Comparison of ENCODE assay signal across 25 mouse cellular contexts in genomic region chr11:6048208-6048607, GRCm38 (mm10).
"Had no signal": no experiment of that assay in that cellular context is flagged by ENCODE, and none has a peak within 500 bp of the region (broad histone marks: within the 10 kb centered on the region; RNA-seq: fewer than 3 reads in every experiment).

No protein-coding gene starts in this region.

- H3K4me3 ChIP-seq: heart, adult 2 months; heart, embryonic 13.5 days; heart, embryonic 15.5 days; hindbrain, embryonic 10.5 days; hindbrain, embryonic 12.5 days; kidney, embryonic 15.5 days; left cerebral cortex, adult 2 months; limb, embryonic 10.5 days; limb, embryonic 12.5 days; liver, embryonic 13.5 days had no signal

- H3K36me3 ChIP-seq: heart, embryonic 13.5 days; heart, embryonic 15.5 days; hindbrain, embryonic 10.5 days; hindbrain, embryonic 12.5 days; kidney, embryonic 15.5 days; limb, embryonic 10.5 days; limb, embryonic 12.5 days; liver, embryonic 13.5 days had no signal

- ATAC-seq: hindbrain, embryonic 16.5 days; intestine, embryonic 16.5 days had no signal

- H3K27me3 ChIP-seq: heart, embryonic 13.5 days; hindbrain, embryonic 12.5 days; limb, embryonic 12.5 days; liver, embryonic 13.5 days had no signal

- H3K4me1 ChIP-seq: heart, embryonic 13.5 days; heart, embryonic 15.5 days; hindbrain, embryonic 12.5 days; kidney, embryonic 15.5 days; limb, embryonic 10.5 days; limb, embryonic 12.5 days; liver, embryonic 13.5 days had no signal

- DNase-seq: gastrocnemius, postnatal 14 days; gastrocnemius, postnatal 36 days; heart, adult 11 months; heart, adult 2 months; heart, postnatal 14 days; heart, postnatal 36 days; kidney, adult 11 months; kidney, adult 2 months; kidney, adult 9 months; kidney, postnatal 14 days; kidney, postnatal 36 days; liver; liver, embryonic 13.5 days had no signal

- H3K27ac ChIP-seq: heart, adult 2 months; heart, embryonic 13.5 days; heart, embryonic 15.5 days; hindbrain, embryonic 10.5 days; hindbrain, embryonic 12.5 days; hindbrain, embryonic 14.5 days; kidney, embryonic 15.5 days; kidney, postnatal 0 days; left cerebral cortex, adult 2 months; limb, embryonic 10.5 days; limb, embryonic 12.5 days; liver, embryonic 13.5 days had no signal

- H3K9me3 ChIP-seq: heart, embryonic 13.5 days; heart, embryonic 15.5 days; hindbrain, embryonic 10.5 days; hindbrain, embryonic 12.5 days; kidney, embryonic 15.5 days; limb, embryonic 10.5 days; limb, embryonic 12.5 days; liver, embryonic 13.5 days had no signal
